Mouse (Mus musculus): Measurements from ENCODE around the gene Fstl4. TPM values are rescaled to one million over a fixed set of nuclear protein-coding genes. Genes with fewer than 3 reads are reported as not detected.

Gene Fstl4
- polyA plus RNA-seq, 1 experiment from 2014 or later, result 8.5 TPM

DNA sequence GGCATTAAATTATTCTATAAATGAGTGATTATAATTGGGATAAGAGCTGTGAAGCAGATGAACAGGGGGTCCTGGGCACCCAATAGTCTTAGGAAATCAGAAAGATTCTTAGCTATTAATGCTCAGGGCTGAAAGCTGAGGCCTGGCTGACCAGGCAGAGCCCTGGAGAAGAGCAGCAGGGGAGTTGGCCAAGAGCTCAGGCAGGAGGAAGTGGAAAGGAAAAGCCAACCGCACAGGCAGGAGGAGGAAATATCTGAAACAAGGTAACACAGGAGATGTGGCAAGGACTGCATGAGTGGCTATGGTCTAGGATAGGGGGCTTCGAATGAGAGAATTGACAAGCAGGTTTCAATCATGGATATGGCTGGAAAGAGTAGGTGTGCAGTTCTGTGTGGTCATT lies 115.5 kb downstream of the Fstl4 start:
- H3K4me1 ChIP-seq (ENCODE audit: insufficient read depth), result no peaks in the 10 kb centered on the region
- 83% methylated on average over 2 of the region's 2 CpGs for WGBS
- H3K36me3 ChIP-seq (ENCODE audit: insufficient read depth), result no peaks in the 10 kb centered on the region
- no peak overlapping the region for H3K9ac ChIP-seq
- no peaks in the 10 kb centered on the region for H3K9me3 ChIP-seq (ENCODE audit: low read depth, low read length)
- H3K27ac ChIP-seq (ENCODE audit: low read depth), result no peak overlapping the region
- H3K27me3 ChIP-seq (ENCODE audit: insufficient read depth, low read length), result no peaks in the 10 kb centered on the region
- H3K4me2 ChIP-seq, result no peak overlapping the region
- DNase-seq (no peak), ATAC-seq (ENCODE audit: insufficient read depth) (no peak)
- TF ChIP-seq CTCF (IDR thresholded peaks at IDR 0.05; ENCODE audit: low read depth), result no peak
- H3K4me3 ChIP-seq (ENCODE audit: low read depth, low read length), result no peak overlapping the region

DNA sequence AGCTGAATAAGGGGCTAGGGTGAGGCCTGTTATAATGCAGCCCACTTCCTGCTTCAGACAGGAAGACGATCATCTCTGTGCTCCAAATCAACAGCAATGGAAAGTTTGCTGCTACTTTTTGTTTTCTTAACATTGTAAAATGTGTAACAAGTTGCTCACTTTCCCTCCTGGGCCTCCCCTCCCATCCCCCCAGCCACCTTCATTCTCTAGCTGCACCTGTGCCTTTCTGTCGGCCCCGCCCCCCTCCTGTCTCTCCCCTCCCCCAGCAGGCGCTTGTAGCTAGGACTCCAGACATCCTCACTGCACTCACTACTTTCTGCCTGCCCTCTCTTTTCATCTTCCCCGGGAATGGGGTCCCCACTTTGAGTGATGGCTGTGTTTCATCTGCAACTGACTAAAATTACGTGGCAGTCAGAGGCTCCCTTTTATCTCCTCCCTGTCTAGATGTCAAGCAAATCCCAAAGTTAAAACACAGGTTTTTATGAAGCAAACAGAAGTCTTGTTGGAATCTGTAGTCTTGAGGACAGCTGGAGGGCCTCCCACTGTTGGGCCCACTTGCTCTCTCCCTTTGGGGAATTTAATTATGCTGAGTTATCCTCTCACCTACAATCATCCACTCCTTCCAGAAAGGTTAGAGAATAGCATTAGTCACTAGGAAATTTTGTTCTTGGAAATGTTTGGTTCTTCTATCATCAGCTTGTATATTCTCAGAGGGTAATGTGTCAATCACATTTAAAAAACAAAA lies 122.3 kb downstream of the Fstl4 start:
- no peak overlapping the region for H3K27ac ChIP-seq (ENCODE audit: low read depth)
- no peak overlapping the region for H3K4me3 ChIP-seq (ENCODE audit: low read depth, low read length)
- no peaks in the 10 kb centered on the region for H3K9me3 ChIP-seq (ENCODE audit: low read depth, low read length)
- no peak overlapping the region for H3K4me2 ChIP-seq
- 14% methylated on average over 6 of the region's 6 CpGs for WGBS
- no peaks in the 10 kb centered on the region for H3K36me3 ChIP-seq (ENCODE audit: insufficient read depth)
- H3K9ac ChIP-seq, result no peak overlapping the region
- TF ChIP-seq CTCF (IDR thresholded peaks at IDR 0.05; ENCODE audit: low read depth), result no peak
- DNase-seq (no peak), ATAC-seq (ENCODE audit: insufficient read depth) (no peak)
- H3K4me1 ChIP-seq (ENCODE audit: insufficient read depth), result peaks cover 3% of the 10 kb centered on the region
- H3K27me3 ChIP-seq (ENCODE audit: insufficient read depth, low read length), result no peaks in the 10 kb centered on the region

DNA sequence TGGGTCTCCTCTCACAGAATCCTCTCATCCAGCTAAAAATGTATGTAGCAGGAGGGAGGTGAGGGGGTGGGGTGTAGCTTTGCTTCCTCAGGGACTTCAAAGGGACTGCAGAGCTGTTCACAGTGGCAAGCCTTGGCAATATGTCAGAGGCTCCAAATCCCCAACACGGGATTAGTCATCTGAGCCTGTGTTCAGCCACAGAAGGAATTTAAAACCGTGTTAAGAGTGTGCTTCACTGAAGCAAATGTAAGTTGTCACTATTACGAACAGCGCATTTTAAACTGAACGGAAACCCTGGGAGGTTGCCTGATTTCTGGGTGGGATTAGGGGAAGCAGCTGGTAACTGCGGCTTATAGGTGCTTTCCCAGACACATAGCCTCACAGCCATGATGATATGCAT lies 123.7 kb downstream of the Fstl4 start:
- Histone ChIP-seq H3K27me3 (ENCODE audit: insufficient read depth, low read length) (no peaks in the 10 kb centered on the region), H3K9me3 (ENCODE audit: low read depth, low read length) (no peaks in the 10 kb centered on the region), H3K4me1 (ENCODE audit: insufficient read depth) (peaks cover 3% of the 10 kb centered on the region), H3K36me3 (ENCODE audit: insufficient read depth) (no peaks in the 10 kb centered on the region), H3K9ac (no peak overlapping the region), H3K4me2 (no peak overlapping the region), H3K27ac (ENCODE audit: low read depth) (no peak overlapping the region), H3K4me3 (ENCODE audit: low read depth, low read length) (no peak overlapping the region)
- ATAC-seq (ENCODE audit: insufficient read depth) (no peak; the same call in 1 of the 2 replicates), DNase-seq (peak; percentile 53)
- WGBS, result 13% methylated on average over 6 of the region's 6 CpGs
- no peak for TF ChIP-seq CTCF (IDR thresholded peaks at IDR 0.05; ENCODE audit: low read depth)

DNA sequence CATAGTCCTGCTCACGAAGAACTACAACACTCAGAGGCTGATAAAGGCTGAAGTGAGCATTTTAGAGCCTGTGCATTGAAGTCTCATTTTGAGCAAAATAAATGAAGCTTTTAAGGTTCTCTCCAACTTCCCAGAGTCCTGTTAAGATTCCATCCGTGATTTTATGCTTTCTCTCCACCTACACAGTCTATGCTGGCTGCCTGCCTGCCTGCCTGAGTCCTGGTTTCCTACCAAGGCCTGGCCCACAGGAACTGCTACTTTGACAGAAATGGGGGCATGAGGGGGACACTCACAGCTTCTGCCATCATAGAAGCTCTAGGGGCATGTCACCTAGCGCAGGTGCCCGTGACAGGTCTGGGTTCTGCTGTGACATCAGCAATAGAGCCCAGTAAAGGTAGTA lies 125.1 kb downstream of the Fstl4 start:
- ATAC-seq (ENCODE audit: insufficient read depth) (no peak), DNase-seq (no peak)
- H3K36me3 ChIP-seq (ENCODE audit: insufficient read depth), result no peaks in the 10 kb centered on the region
- H3K4me2 ChIP-seq, result no peak overlapping the region
- TF ChIP-seq CTCF (IDR thresholded peaks at IDR 0.05; ENCODE audit: low read depth), result no peak
- H3K9me3 ChIP-seq (ENCODE audit: low read depth, low read length), result no peaks in the 10 kb centered on the region
- no peak overlapping the region for H3K27ac ChIP-seq (ENCODE audit: low read depth)
- no peak overlapping the region for H3K4me3 ChIP-seq (ENCODE audit: low read depth, low read length)
- H3K4me1 ChIP-seq (ENCODE audit: insufficient read depth), result peaks cover 3% of the 10 kb centered on the region
- no peaks in the 10 kb centered on the region for H3K27me3 ChIP-seq (ENCODE audit: insufficient read depth, low read length)
- H3K9ac ChIP-seq, result no peak overlapping the region
- 64% methylated on average over 4 of the region's 4 CpGs for WGBS

DNA sequence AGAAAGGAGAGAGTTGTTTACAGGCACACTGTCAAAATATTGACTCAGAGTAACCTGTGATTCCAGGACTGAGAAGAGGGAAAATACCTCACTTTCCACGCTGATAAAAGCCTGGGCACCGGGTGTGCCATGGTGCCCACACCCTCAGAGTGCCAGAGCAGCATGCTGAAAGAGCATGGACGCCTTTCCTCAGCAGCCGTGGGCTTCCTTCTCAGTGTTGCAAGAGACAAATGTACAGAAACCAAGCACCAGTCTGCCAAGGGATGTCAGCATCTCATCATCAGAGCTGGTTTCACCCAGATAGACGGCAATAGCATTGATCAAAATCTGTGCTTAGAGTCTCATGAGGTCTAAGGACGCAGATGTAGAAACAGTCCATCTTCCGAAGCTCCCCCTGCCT lies 125.7 kb downstream of the Fstl4 start:
- 52% methylated on average over 7 of the region's 7 CpGs for WGBS
- TF ChIP-seq CTCF (IDR thresholded peaks at IDR 0.05; ENCODE audit: low read depth), result no peak
- H3K27me3 ChIP-seq (ENCODE audit: insufficient read depth, low read length), result no peaks in the 10 kb centered on the region
- no peaks in the 10 kb centered on the region for H3K9me3 ChIP-seq (ENCODE audit: low read depth, low read length)
- no peak overlapping the region for H3K4me3 ChIP-seq (ENCODE audit: low read depth, low read length)
- H3K27ac ChIP-seq (ENCODE audit: low read depth), result no peak overlapping the region
- no peak overlapping the region for H3K4me2 ChIP-seq
- ATAC-seq (ENCODE audit: insufficient read depth) (no peak), DNase-seq (no peak)
- H3K4me1 ChIP-seq (ENCODE audit: insufficient read depth), result peaks cover 3% of the 10 kb centered on the region
- H3K36me3 ChIP-seq (ENCODE audit: insufficient read depth), result no peaks in the 10 kb centered on the region
- no peak overlapping the region for H3K9ac ChIP-seq

DNA sequence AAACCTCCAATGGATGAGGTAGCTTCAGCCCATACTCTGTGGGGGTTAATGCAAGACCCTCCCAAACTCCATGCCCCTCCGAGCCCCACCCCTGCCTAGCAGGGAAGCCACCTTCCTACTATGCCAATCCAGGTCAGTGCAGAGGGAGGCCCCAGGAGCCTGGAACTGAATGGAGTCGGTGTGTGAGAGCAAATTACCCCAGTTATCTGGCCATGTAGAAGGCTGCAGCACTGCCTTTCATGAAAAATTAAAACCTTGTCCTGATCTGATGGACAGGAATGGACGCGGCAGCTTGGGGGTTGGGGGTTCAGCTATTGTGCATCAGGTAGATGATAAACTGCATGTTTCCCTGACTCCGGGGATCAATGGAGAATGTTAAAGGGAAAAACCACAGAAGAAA lies 139.7 kb downstream of the Fstl4 start:
- ATAC-seq (ENCODE audit: insufficient read depth) (no peak), DNase-seq (no peak)
- whole genome bisulfite sequencing, result 83% methylated on average over 5 of the region's 5 CpGs
- no peaks in the 10 kb centered on the region for H3K27me3 ChIP-seq (ENCODE audit: insufficient read depth, low read length)
- no peaks in the 10 kb centered on the region for H3K4me1 ChIP-seq (ENCODE audit: insufficient read depth)
- H3K4me2 ChIP-seq, result no peak overlapping the region
- H3K4me3 ChIP-seq (ENCODE audit: low read depth, low read length), result no peak overlapping the region
- H3K36me3 ChIP-seq (ENCODE audit: insufficient read depth), result no peaks in the 10 kb centered on the region
- H3K27ac ChIP-seq (ENCODE audit: low read depth), result no peak overlapping the region
- no peak overlapping the region for H3K9ac ChIP-seq
- no peaks in the 10 kb centered on the region for H3K9me3 ChIP-seq (ENCODE audit: low read depth, low read length)
- no peak for TF ChIP-seq CTCF (IDR thresholded peaks at IDR 0.05; ENCODE audit: low read depth)

DNA sequence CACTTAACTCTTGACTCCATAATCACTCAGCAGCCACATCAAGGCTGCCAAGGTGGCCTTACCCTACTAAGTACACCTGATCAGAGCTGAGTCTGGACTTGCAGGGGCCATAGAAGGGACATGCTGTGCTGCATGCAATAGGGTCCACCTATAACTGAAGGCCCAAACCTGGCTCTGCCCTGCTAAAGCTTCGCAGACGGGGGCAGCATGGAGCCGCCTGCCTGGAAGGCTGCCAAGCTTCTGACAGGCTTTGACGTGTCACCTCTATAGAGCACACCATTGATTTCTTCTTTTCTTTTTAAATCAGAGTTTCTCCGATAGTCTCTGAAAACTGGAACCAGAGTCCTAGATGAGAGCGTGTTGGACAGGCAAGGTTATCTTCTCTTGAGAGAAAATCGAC lies 146.4 kb downstream of the Fstl4 start:
- Histone ChIP-seq H3K36me3 (ENCODE audit: insufficient read depth) (no peaks in the 10 kb centered on the region), H3K4me1 (ENCODE audit: insufficient read depth) (no peaks in the 10 kb centered on the region), H3K4me3 (ENCODE audit: low read depth, low read length) (no peak overlapping the region), H3K9ac (no peak overlapping the region), H3K9me3 (ENCODE audit: low read depth, low read length) (no peaks in the 10 kb centered on the region), H3K27ac (ENCODE audit: low read depth) (no peak overlapping the region), H3K4me2 (no peak overlapping the region), H3K27me3 (ENCODE audit: insufficient read depth, low read length) (no peaks in the 10 kb centered on the region)
- 21% methylated on average over 7 of the region's 7 CpGs for WGBS
- peak; percentile 72 for DNase-seq
- TF ChIP-seq CTCF (IDR thresholded peaks at IDR 0.05; ENCODE audit: low read depth), result peak; percentile 39; the same call in 1 of the 2 replicates
- peak; percentile 31; the same call in 1 of the 2 replicates for ATAC-seq (ENCODE audit: insufficient read depth)

All from lung, embryonic 14.5 days (tissue).